Mouse (Mus musculus): ENCODE measurements at regions not wholly inside any gene's neighbourhood (a gene's known extent, or its start where the extent isn't known, plus 50 kb on each side); places are given as distances from the start of the nearest gene placed in this dataset.

DNA sequence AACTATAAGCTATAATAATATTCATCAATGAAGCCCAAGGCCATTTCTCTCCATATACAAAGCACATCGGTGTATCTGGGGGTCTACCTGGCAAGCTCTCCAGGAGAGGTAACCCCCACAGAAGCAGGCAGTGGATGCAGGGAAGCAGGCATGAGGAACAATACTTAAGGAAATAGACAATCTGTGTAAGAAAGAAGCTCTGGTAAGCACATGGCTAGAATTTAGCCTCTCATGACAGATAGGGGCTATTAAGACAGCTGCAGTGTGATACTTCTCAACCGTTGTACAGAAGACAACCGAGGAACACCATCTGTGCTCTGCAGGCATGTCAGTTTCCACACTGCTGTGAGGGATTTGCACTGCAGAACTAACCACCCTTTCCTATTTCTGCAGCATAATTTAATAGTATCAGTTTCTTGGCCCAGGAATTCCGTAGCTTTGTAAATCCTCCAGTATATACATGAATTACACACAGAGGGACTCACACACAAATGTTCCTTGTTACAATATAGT is 108.1 kb upstream of the Lpar1 start:
- no peak for DNase-seq (ENCODE audit: low spot score in 2 of 2)

DNA sequence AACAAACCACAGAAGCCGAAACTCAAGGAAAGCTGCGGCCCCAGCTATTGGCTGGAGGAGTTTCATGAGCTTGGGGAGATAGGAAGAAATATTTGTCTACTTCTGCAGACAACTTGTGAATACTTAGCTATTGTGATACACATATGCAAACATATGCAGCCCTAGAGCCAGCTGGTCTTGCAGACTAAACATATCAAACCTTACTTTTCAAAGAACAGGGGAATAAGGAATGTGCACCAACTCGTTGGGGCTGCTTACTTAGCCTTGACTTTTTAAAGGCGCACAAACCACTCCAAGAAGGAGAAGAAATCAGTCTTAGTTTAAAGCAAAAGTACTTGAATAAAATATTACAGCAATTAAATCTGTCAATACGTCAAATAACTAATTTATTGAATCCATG is 106.8 kb upstream of the Lpar1 start:
- DNase-seq (ENCODE audit: low spot score in 2 of 2): no peak

DNA sequence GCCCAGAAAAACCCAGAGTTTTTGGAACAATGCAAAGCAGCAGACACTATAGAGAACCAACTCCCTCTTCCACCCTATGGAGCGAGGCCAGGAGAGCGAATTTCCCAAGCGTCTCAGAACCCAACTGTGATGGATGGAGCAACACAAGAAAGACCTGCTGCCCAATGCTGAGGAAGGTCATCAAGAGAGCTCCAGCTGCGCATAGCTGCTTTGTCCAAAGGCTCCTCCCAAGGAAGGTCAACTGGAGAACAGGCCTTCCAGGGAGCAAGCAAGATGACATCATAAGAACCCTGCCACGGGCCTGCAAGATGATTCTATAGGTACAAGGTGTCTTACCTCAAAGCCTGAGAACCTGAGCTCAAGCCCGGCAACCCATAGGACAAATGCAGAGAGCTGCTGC is 104.5 kb upstream of the Lpar1 start:
- no peak for DNase-seq (ENCODE audit: low spot score in 2 of 2)

DNA sequence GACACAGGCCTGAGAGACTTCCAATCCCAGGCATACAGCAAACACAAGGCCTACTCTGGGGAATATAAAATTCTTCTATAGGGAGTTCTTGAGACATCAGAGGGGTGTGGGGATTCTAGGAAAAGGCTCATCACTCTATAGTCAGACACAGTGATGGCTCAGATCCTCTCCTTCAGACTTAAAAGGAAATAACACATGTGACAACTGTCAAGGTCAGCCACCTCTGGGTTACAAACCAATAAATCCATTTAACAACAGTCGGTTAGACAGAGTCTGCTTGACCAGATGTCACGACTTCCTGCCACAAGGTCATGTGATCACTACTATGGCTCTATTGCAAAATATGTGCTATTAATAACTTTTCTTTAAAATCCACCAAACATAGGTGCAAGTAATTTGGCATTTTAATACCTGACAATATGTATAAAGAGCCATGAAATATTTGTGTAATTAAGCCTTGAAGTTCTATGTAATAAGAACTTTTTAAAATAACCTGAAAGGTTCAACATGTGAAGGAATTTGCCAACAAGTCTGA is 94.1 kb upstream of the Lpar1 start:
- DNase-seq (ENCODE audit: low spot score in 2 of 2): peak in 1 of 2 experiments; percentile 3

DNA sequence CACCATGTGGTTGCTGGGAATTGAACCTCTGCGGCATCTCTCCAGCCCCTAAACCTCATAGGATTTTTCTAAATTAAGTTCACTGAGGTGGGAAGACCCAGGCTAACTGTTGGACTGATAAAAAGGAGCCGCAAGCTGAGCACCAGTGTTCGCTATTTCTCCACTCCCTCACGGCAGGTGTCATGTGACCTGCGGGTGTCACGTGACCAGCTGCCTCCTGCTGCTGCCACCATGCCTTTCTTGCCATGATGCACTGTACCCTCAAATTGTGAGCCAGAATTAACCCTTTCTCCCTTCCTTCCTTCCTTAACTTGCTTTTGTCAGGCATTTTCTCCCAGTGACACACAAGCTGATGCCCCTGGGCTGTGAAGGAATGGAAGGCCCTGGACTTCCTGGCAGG is 93.1 kb upstream of the Lpar1 start:
- no peak for DNase-seq (ENCODE audit: low spot score in 2 of 2)

DNA sequence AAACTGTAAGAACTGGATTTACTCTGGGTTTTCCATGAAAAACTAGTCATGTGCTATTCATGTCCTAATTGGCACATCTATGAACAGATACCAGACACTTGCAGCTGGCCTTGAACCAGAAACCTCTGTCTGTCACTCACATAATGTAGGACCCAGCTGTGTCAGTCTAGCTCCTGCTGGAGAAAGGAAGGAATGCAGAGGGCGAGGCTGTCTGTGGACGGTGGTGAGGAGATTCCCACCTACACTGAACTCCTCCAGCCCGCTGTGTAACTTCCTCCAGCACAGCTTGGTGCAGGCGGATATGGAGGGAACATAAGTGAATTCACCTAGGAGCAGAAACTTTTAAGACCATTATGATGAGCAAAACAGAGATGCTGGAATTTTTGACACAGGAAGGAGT is 89.7 kb upstream of the Lpar1 start:
- no peak for DNase-seq (ENCODE audit: low spot score in 2 of 2)

DNA sequence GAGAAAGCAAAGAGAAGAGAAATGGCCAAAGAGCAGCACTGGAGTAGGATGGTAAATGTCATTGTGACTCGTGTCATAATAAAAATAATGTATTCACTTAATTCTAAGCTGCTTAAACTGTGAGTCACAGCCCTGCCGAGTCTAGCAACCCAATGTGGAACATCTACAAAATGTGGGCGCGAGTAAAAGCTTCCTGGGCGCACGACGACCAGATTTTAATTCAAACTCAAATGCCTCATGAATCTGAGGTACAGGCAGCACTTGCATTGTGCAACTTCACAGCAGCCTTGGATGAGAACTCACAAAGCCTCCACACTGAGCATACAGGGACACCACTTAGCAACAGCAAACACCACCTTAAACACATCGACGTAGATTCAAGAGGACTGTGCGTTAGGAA is 88.5 kb upstream of the Lpar1 start:
- no peak for DNase-seq (ENCODE audit: low spot score in 2 of 2)

DNA sequence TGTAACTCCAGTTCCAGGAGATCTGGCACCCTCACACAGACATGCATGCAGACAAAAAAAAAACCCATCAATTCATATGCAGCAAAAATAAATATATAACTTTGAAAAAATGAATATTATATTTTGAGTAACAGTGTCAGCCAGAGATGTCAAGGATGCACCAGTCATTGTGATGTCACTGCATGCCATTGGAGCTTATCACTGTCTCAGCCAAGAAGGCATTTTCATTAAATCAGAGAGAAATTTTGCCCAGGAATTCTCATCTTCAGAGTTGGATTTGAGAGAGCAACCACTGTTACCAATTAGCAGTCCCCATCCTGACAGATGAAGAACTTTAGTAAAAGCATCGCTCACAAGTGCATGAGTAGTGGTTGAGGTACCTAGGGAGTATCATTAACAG is 79.0 kb upstream of the Lpar1 start:
- no peak for DNase-seq (ENCODE audit: low spot score in 2 of 2)

DNA sequence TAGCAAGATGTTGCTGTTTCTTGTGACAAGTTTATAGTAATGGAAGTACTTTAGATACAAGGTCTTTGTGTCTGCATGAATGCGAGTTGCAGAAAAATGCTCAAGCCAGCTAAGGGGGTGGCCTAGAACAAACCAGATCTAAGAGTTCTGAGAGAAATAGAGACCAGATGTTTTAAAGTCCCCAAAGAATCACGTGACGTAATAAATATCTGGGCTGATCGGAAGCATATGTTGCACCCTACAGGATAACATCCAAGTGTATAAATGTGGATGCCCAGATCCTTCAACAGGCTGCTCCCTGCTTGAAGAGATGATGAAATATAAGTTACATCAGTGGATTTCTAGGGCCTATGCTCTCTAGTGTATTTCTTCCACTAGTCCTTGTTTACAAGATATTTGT is 77.7 kb upstream of the Lpar1 start:
- DNase-seq (ENCODE audit: low spot score in 2 of 2): no peak

DNA sequence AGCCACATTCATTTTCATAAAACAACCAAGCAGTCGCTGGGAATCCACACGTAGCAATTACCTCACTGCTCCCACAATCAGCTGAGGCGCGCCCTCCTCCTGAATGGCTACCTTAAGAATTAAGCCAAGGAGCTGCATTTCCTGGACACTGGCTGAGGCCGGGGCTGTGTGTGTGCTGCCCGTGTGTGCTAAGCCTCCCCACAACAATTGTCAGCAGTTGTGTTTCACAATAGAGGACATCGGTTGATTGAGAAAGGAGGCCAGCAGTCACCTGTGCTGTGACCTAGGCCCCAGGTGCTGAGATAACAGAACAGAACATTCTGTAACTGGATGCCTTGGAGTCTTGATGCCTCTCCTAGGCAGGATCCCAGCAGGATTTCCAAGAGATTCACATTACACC is 73.3 kb upstream of the Lpar1 start:
- DNase-seq (ENCODE audit: low spot score in 2 of 2): no peak

DNA sequence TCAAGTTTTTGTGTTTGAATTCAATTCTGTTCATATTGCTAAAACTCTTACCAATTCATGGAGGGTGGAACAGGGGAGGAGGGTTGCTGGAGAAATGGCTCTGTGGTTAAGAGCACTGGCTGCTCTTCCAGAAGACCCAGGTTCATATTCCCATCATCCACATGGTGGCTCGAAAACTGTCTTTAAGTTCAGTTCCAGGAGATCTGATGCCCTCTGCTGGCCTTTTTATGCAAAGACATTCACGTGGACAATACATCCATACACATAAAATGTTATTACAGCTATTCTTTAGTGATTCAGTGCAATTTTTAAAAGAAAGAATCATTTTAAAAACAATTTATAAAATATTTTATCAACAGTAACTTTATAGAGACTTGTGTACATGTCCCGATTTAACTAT is 70.4 kb upstream of the Lpar1 start:
- DNase-seq (ENCODE audit: low spot score in 2 of 2): no peak

DNA sequence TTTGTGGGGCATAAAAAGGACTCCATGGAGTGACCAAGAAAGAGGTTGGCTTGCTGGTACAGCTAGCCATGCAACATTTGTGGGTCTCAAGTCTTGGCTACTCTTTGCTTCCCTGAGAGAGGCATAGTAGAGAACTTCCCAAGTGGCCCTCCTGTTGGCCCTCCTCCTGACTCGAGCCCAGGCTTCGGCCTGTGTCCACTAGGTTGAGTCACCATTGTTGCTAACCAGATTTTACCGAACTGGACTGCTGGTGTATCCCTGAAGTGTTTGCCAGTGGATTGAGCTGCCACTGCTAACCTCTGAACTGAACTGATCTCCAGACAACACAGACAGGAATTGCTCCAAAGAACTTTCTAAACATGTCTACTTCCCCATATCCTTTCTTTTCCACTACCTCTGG is 66.9 kb upstream of the Lpar1 start:
- no peak for DNase-seq (ENCODE audit: low spot score in 2 of 2)

DNA sequence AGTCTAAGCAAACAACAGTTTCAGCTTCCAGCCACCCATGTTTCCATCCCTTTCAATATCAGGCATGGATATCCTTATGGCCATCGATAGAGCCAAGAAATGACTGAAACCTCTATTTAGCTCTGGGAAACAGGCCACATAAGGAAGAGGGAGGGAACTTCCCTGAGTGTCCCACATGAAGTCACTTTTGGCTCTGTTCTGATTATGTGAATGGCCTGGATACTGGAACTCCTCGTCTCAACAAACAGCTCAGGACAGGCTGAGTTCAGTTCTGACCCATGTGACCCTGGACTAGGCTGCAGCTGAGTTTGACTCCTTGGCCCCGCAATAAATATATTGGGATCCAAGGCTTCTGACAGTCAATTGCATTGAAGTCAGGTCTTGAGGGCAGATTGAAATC is 63.6 kb upstream of the Lpar1 start:
- no peak for DNase-seq (ENCODE audit: low spot score in 2 of 2)

DNA sequence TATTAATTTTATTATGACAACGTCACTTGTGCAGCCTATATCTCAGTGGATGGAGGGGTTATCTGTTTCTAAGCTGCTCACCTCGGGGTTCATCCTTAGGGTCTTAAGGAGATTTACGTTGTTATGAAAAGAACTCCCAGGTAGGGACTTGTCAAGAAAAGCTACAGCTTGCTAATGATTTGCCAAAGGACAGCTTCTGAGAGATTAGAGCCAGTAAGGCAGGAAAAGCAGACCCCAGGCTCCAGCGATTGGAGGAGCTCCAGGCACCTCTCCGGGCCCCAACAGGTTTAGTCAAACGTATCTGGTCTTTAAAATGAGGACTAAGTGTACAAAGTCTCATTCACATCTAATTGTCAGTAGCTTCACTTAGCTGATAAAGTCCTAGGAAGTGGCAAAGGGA is 59.8 kb upstream of the Lpar1 start:
- no peak for DNase-seq (ENCODE audit: low spot score in 2 of 2)

DNA sequence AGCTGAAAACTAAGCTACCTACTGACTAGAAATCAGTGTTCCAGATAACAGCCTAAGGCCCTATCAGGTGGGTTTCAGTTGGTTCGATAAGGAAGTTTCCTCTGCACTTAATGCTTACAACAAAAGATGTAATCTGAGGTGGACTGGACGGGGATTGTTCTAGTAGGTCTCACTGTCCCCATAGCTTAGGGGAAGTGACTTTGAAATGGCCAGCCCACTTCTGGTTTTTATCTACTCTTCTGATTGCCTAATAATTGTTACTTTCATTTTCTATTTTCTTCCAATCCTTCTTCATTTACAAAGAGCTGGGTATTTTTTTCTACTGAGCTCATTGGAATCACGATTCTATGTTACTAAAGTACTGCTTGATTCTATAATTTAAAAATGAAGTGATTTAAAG is 59.3 kb upstream of the Lpar1 start:
- no peak for DNase-seq (ENCODE audit: low spot score in 2 of 2)

DNA sequence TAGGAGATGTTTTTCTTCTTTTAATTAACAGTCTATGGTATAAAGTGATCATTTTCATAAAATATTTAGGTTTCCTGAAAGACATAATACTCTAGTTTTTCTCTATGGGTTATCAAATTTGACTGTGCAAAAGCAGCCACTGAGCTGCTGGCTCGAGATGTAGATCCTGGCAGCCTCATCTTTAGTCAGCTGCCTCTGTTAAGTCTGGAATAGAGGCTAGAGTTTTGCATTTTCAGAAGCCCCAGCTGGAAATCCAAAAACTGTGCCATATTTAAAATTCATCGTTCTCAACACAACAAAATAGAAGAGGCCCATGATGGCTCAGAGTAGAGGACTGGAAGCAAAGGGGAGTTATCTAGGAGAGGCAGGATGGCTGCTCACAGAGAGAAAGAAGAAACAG is 53.8 kb upstream of the Lpar1 start:
- DNase-seq (ENCODE audit: low spot score in 2 of 2): no peak

DNA sequence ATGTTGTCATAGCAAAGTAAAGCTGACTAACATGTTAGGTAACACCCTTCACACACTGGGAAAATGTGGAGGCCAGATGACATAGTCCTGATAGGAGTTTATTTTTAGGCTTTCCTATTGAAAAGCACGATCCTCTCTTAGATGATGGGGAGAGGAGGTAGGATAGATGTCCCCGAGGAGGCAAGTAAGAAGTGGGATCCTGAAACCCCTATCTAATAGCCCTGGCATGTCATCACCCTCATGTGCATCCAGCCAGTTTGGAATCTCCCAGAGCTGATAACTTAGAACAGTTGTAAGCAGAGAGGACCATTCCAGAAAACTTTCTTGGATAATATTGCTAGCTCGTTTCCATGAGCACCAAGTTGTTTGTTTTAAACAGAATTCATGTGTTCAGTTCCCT is 52.2 kb upstream of the Lpar1 start:
- DNase-seq (ENCODE audit: low spot score in 2 of 2): no peak
